Mouse (Mus musculus): ENCODE measurements around the gene Gm30191.

The Gm30191 gene

GRCm38 (mm10) chr4:134246719-134247258 lies at the start of gene Gm30191:
Gene Gm30191 (plus strand): TSS chr4:134246935.
- no peak for DNase-seq (ENCODE audit: extremely low spot score, low read depth, low spot score)

- DNase-seq (ENCODE audit: extremely low spot score, low read depth, low spot score), result no peak
Observed at GRCm38 (mm10) chr4:134199371-134199770, 47.4 kb upstream of the Gm30191 start.

- DNase-seq (ENCODE audit: extremely low spot score, low read depth, low spot score), result no peak
Observed at GRCm38 (mm10) chr4:134202904-134203303, 43.8 kb upstream of the Gm30191 start, which contains the start of gene Gm7534. Gene Gm7534 (minus strand): TSS chr4:134203004.

GRCm38 (mm10) chr4:134203340-134203896 lies 43.3 kb upstream of the Gm30191 start:
- DNase-seq (ENCODE audit: extremely low spot score, low read depth, low spot score), result no peak

- no peak for DNase-seq (ENCODE audit: extremely low spot score, low read depth, low spot score)
Observed at GRCm38 (mm10) chr4:134206488-134207053, 40.2 kb upstream of the Gm30191 start.

GRCm38 (mm10) chr4:134222793-134223600 lies 23.7 kb upstream of the Gm30191 start:
- DNase-seq (ENCODE audit: extremely low spot score, low read depth, low spot score), result no peak

- no peak for DNase-seq (ENCODE audit: extremely low spot score, low read depth, low spot score)
Observed at GRCm38 (mm10) chr4:134227194-134227593, 19.5 kb upstream of the Gm30191 start, which contains the start of gene Catsper4. Gene Catsper4 (minus strand): TSS chr4:134227383.

- DNase-seq (ENCODE audit: extremely low spot score, low read depth, low spot score), result no peak
Observed at GRCm38 (mm10) chr4:134230431-134230830, 16.3 kb upstream of the Gm30191 start.

GRCm38 (mm10) chr4:134234876-134235275 lies 11.9 kb upstream of the Gm30191 start:
- DNase-seq (ENCODE audit: extremely low spot score, low read depth, low spot score), result no peak

- DNase-seq (ENCODE audit: extremely low spot score, low read depth, low spot score), result no peak
Observed at GRCm38 (mm10) chr4:134237582-134238278, 9.0 kb upstream of the Gm30191 start.

- DNase-seq (ENCODE audit: extremely low spot score, low read depth, low spot score), result no peak
Observed at GRCm38 (mm10) chr4:134238279-134238651, 8.5 kb upstream of the Gm30191 start, which contains the start of gene Cnksr1. Gene Cnksr1 (minus strand): TSS chr4:134238399.

- DNase-seq (ENCODE audit: extremely low spot score, low read depth, low spot score), result no peak
Observed at GRCm38 (mm10) chr4:134238686-134239085, 8.0 kb upstream of the Gm30191 start.

GRCm38 (mm10) chr4:134243516-134244250 lies 3.1 kb upstream of the Gm30191 start, which contains the start of gene E130218I03Rik:
Gene E130218I03Rik (plus strand): TSS chr4:134243662.
- no peak for DNase-seq (ENCODE audit: extremely low spot score, low read depth, low spot score)

- DNase-seq (ENCODE audit: extremely low spot score, low read depth, low spot score), result peak; percentile 75
Observed at GRCm38 (mm10) chr4:134245148-134245843, 1.4 kb upstream of the Gm30191 start, which contains the start of gene Zfp593. Gene Zfp593 (minus strand): TSS chr4:134245592.

GRCm38 (mm10) chr4:134246256-134246655 lies 479 bp upstream of the Gm30191 start:
- no peak for DNase-seq (ENCODE audit: extremely low spot score, low read depth, low spot score)

GRCm38 (mm10) chr4:134249651-134250050 lies 2.9 kb downstream of the Gm30191 start:
- no peak for DNase-seq (ENCODE audit: extremely low spot score, low read depth, low spot score)

GRCm38 (mm10) chr4:134250116-134250929 lies 3.6 kb downstream of the Gm30191 start:
- DNase-seq (ENCODE audit: extremely low spot score, low read depth, low spot score), result no peak

GRCm38 (mm10) chr4:134250930-134251240 lies 4.2 kb downstream of the Gm30191 start:
- DNase-seq (ENCODE audit: extremely low spot score, low read depth, low spot score), result no peak

Measured in hindlimb bud, embryonic 11.5 days (tissue).